9 mouse cellular contexts compared by ENCODE assay signal in the genomic region with DNA sequence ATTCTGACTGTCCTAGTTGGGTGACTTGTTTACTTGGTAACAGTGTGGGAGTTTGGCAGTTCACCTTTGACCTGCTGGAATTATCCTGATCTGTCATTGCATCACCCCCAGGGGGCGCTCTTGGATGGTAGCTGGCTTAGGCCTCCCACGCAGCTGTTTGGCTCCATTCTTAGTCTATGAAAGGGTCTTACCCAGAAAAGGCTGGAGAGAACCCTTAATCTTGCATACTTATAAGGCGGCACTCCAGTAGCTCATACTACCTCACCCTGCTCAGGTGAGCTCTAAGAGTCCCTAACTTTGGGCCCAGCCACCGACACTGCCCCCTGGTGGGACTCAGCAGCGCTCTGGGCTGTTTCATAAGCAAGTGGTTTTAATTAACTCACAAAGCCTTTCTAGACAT. TPM values are rescaled to one million over a fixed set of nuclear protein-coding genes. Genes with fewer than 3 reads are reported as not detected.
DNase-seq lines count a peak whose midpoint lies in the region; ATAC-seq lines count a peak whose summit lies in the region.
"Had no signal": no experiment of that assay in that cellular context is flagged by ENCODE, and none has a peak within 500 bp of the region (broad histone marks: within the 10 kb centered on the region; RNA-seq: fewer than 3 reads in every experiment).

No protein-coding gene starts in this region.

- no peak overlapping the region for H3K4me2 ChIP-seq in forebrain, embryonic 11.5 days (ENCODE audit: low read depth, low read length, severe bottlenecking)
- H3K4me2 ChIP-seq in forebrain, embryonic 15.5 days (replicated peaks) = no peak overlapping the region
- H3K4me2 ChIP-seq in midbrain, embryonic 14.5 days (ENCODE audit: low read length) = no peak overlapping the region
- no peak overlapping the region for H3K4me2 ChIP-seq in midbrain, embryonic 13.5 days (replicated peaks)
- H3K4me2 ChIP-seq: limb, embryonic 15.5 days had no signal

- no peaks in the 10 kb centered on the region for H3K4me1 ChIP-seq in forebrain, embryonic 11.5 days (replicated peaks; ENCODE audit: control insufficient read depth, insufficient read depth, low read length)
- peaks cover 12% of the 10 kb centered on the region for H3K4me1 ChIP-seq in forebrain, embryonic 15.5 days
- peaks cover 12% of the 10 kb centered on the region for H3K4me1 ChIP-seq in midbrain, embryonic 14.5 days (ENCODE audit: control insufficient read depth, insufficient read depth, low read length)
- peaks cover 20% of the 10 kb centered on the region for H3K4me1 ChIP-seq in midbrain, embryonic 13.5 days (replicated peaks)

- no peak overlapping the region for H3K9ac ChIP-seq in forebrain, embryonic 11.5 days (ENCODE audit: low read length)
- H3K9ac ChIP-seq in forebrain, embryonic 15.5 days (replicated peaks) = no peak overlapping the region
- no peak overlapping the region for H3K9ac ChIP-seq in midbrain, embryonic 14.5 days (replicated peaks; ENCODE audit: low read length)
- no peak overlapping the region for H3K9ac ChIP-seq in midbrain, embryonic 13.5 days (replicated peaks)
- H3K9ac ChIP-seq: limb, embryonic 15.5 days had no signal

- H3K27ac ChIP-seq in forebrain, embryonic 11.5 days (ENCODE audit: low read depth, low read length) = no peak overlapping the region
- no peak overlapping the region for H3K27ac ChIP-seq in forebrain, embryonic 15.5 days (replicated peaks)
- no peak overlapping the region for H3K27ac ChIP-seq in midbrain, embryonic 14.5 days (replicated peaks; ENCODE audit: low read depth, low read length)
- no peak overlapping the region for H3K27ac ChIP-seq in midbrain, embryonic 13.5 days
- H3K27ac ChIP-seq: limb, embryonic 15.5 days had no signal

- H3K9me3 ChIP-seq in forebrain, embryonic 11.5 days (ENCODE audit: control insufficient read depth, low read length) = no peaks in the 10 kb centered on the region
- no peaks in the 10 kb centered on the region for H3K9me3 ChIP-seq in forebrain, embryonic 15.5 days
- no peaks in the 10 kb centered on the region for H3K9me3 ChIP-seq in midbrain, embryonic 14.5 days (ENCODE audit: control insufficient read depth, low read length)
- H3K9me3 ChIP-seq in midbrain, embryonic 13.5 days = no peaks in the 10 kb centered on the region
- H3K9me3 ChIP-seq: limb, embryonic 15.5 days had no signal

- peak; percentile 72 for DNase-seq in forebrain, embryonic 11.5 days (ENCODE audit: low spot score)
- peak; percentile 51 for DNase-seq in midbrain, embryonic 14.5 days
- DNase-seq in adrenal gland, postnatal 4 days (ENCODE audit: low spot score in 2 of 2) = peak; percentile 33 to 41
- peak; percentile 68 to 73 for DNase-seq in kidney, postnatal 25 days
- DNase-seq in retina, embryonic 14.5 days (ENCODE audit: low spot score) = peak; percentile 63
- DNase-seq in right cerebral cortex, postnatal 36 days (ENCODE audit: low spot score in 2 of 2) = no peak

- ATAC-seq in forebrain, embryonic 11.5 days (replicated peaks; ENCODE audit: low FRiP score) = 0 out of 2 replicates have a peak, but pooled peaks have one; percentile 16
- no peak for ATAC-seq in forebrain, embryonic 15.5 days (replicated peaks)
- no peak for ATAC-seq in midbrain, embryonic 14.5 days (ENCODE audit: low FRiP score, low TSS enrichment)
- no peak for ATAC-seq in midbrain, embryonic 13.5 days

- H3K4me3 ChIP-seq in forebrain, embryonic 11.5 days (ENCODE audit: low read depth, low read length) = no peak overlapping the region
- no peak overlapping the region for H3K4me3 ChIP-seq in forebrain, embryonic 15.5 days
- H3K4me3 ChIP-seq in midbrain, embryonic 14.5 days (replicated peaks; ENCODE audit: low read depth, low read length) = no peak overlapping the region
- no peak overlapping the region for H3K4me3 ChIP-seq in midbrain, embryonic 13.5 days (replicated peaks)
- H3K4me3 ChIP-seq: limb, embryonic 15.5 days had no signal

- H3K27me3 ChIP-seq in forebrain, embryonic 11.5 days (ENCODE audit: control insufficient read depth, insufficient read depth, low read length) = no peaks in the 10 kb centered on the region
- no peaks in the 10 kb centered on the region for H3K27me3 ChIP-seq in forebrain, embryonic 15.5 days
- H3K27me3 ChIP-seq in midbrain, embryonic 14.5 days (ENCODE audit: control insufficient read depth, insufficient read depth, low read length) = no peaks in the 10 kb centered on the region
- no peaks in the 10 kb centered on the region for H3K27me3 ChIP-seq in midbrain, embryonic 13.5 days
- H3K27me3 ChIP-seq: limb, embryonic 15.5 days had no signal

- WGBS in forebrain, embryonic 11.5 days = 66% methylated on average over 5 of the region's 5 CpGs
- WGBS in forebrain, embryonic 15.5 days = 69% methylated on average over 5 of the region's 5 CpGs
- 66% methylated on average over 5 of the region's 5 CpGs for WGBS in midbrain, embryonic 14.5 days
- WGBS in midbrain, embryonic 13.5 days = 67% methylated on average over 5 of the region's 5 CpGs

- H3K36me3 ChIP-seq in forebrain, embryonic 11.5 days (ENCODE audit: control insufficient read depth, insufficient read depth, low read length) = peaks cover 28% of the 10 kb centered on the region
- peaks cover 62% of the 10 kb centered on the region for H3K36me3 ChIP-seq in forebrain, embryonic 15.5 days
- peaks cover 69% of the 10 kb centered on the region for H3K36me3 ChIP-seq in midbrain, embryonic 14.5 days (ENCODE audit: control insufficient read depth, insufficient read depth, low read length)
- H3K36me3 ChIP-seq in midbrain, embryonic 13.5 days = peaks cover 77% of the 10 kb centered on the region

RNA-seq across cellular contexts. Expression of a gene that starts 5.3 kb away (rescaled TPM):
- polyA plus RNA-seq in forebrain, embryonic 11.5 days (2014; fragmentation: Nextera tagmentation; extraction: Ambion mirVana) = 7.3 and 7.6 TPM in 2 replicates
- 4.0 and 4.1 TPM in 2 replicates for polyA plus RNA-seq in forebrain, embryonic 15.5 days (2015; fragmentation: Nextera tagmentation; extraction: Ambion mirVana)
- polyA plus RNA-seq in midbrain, embryonic 14.5 days (2014; fragmentation: Nextera tagmentation; extraction: Ambion mirVana) = 5.5 and 6.2 TPM in 2 replicates
- polyA plus RNA-seq in midbrain, embryonic 13.5 days (2015; fragmentation: Nextera tagmentation; extraction: Ambion mirVana) = 5.1 and 5.3 TPM in 2 replicates
- total RNA-seq in adrenal gland, postnatal 4 days (2021) = 10 to 100 TPM; 16.2 to 17.4 TPM

RNA-seq across cellular contexts. Expression of a gene that starts 6.9 kb away (rescaled TPM):
- 0.43 and 0.45 TPM in 2 replicates for polyA plus RNA-seq in forebrain, embryonic 11.5 days (2014; fragmentation: Nextera tagmentation; extraction: Ambion mirVana)
- polyA plus RNA-seq in forebrain, embryonic 15.5 days (2015; fragmentation: Nextera tagmentation; extraction: Ambion mirVana) = 0.60 and 0.74 TPM in 2 replicates
- polyA plus RNA-seq in midbrain, embryonic 14.5 days (2014; fragmentation: Nextera tagmentation; extraction: Ambion mirVana) = 0.53 and 0.67 TPM in 2 replicates
- 0.39 and 0.52 TPM in 2 replicates for polyA plus RNA-seq in midbrain, embryonic 13.5 days (2015; fragmentation: Nextera tagmentation; extraction: Ambion mirVana)
- total RNA-seq in adrenal gland, postnatal 4 days (2021) = 10 to 100 TPM; 13.7 to 17.4 TPM

RNA-seq across cellular contexts. Expression of a gene that starts 14.9 kb away (rescaled TPM):
- not detected in 2 replicates for polyA plus RNA-seq in forebrain, embryonic 11.5 days (2014; fragmentation: Nextera tagmentation; extraction: Ambion mirVana)
- not detected in 2 replicates for polyA plus RNA-seq in forebrain, embryonic 15.5 days (2015; fragmentation: Nextera tagmentation; extraction: Ambion mirVana)
- polyA plus RNA-seq in midbrain, embryonic 14.5 days (2014; fragmentation: Nextera tagmentation; extraction: Ambion mirVana) = 0.07 TPM in 1 of 2 replicates, not detected in the other
- 0.04 TPM in 1 of 2 replicates, not detected in the other for polyA plus RNA-seq in midbrain, embryonic 13.5 days (2015; fragmentation: Nextera tagmentation; extraction: Ambion mirVana)
- 1 to 10 TPM; 1.3 to 1.9 TPM for total RNA-seq in adrenal gland, postnatal 4 days (2021)

RNA-seq across cellular contexts. Expression of a gene that starts 14.9 kb away (rescaled TPM):
- polyA plus RNA-seq in forebrain, embryonic 11.5 days (2014; fragmentation: Nextera tagmentation; extraction: Ambion mirVana) = not detected in 2 replicates
- polyA plus RNA-seq in forebrain, embryonic 15.5 days (2015; fragmentation: Nextera tagmentation; extraction: Ambion mirVana) = not detected in 2 replicates
- polyA plus RNA-seq in midbrain, embryonic 14.5 days (2014; fragmentation: Nextera tagmentation; extraction: Ambion mirVana) = not detected in 2 replicates
- polyA plus RNA-seq in midbrain, embryonic 13.5 days (2015; fragmentation: Nextera tagmentation; extraction: Ambion mirVana) = not detected in 2 replicates
- total RNA-seq in adrenal gland, postnatal 4 days (2021) = 1 to 10 TPM; 2.3 to 2.5 TPM

RNA-seq across cellular contexts. Expression of a gene that starts 20.4 kb away (rescaled TPM):
- polyA plus RNA-seq in forebrain, embryonic 11.5 days (2014; fragmentation: Nextera tagmentation; extraction: Ambion mirVana) = not detected in 2 replicates
- 4.5 and 6.6 TPM in 2 replicates for polyA plus RNA-seq in forebrain, embryonic 15.5 days (2015; fragmentation: Nextera tagmentation; extraction: Ambion mirVana)
- not detected in 2 replicates for polyA plus RNA-seq in midbrain, embryonic 14.5 days (2014; fragmentation: Nextera tagmentation; extraction: Ambion mirVana)
- not detected in 2 replicates for polyA plus RNA-seq in midbrain, embryonic 13.5 days (2015; fragmentation: Nextera tagmentation; extraction: Ambion mirVana)
- total RNA-seq in adrenal gland, postnatal 4 days (2021) = under 1 TPM in 1 of 2 experiments, not detected in 1; 0.48 TPM

Comparison
In these comparisons a context has a peak if more than half of its experiments do, and no peak if none do; other contexts are left out.
1. DNase-seq: peak in forebrain, embryonic 11.5 days (single experiment), midbrain, embryonic 14.5 days (single experiment), adrenal gland, postnatal 4 days (2 of 2), kidney, postnatal 25 days (2 of 2) and retina, embryonic 14.5 days (single experiment); none in right cerebral cortex, postnatal 36 days (0 of 2).